Comparison of ENCODE assay signal across 8 mouse cellular contexts in genomic region chr8:87702051-87702521, GRCm38 (mm10).
DNase-seq lines count a peak whose midpoint lies in the region; ATAC-seq lines count a peak whose summit lies in the region.

No protein-coding gene starts in this region.

- H3K27me3 ChIP-seq in hindbrain, embryonic 15.5 days = no peaks in the 10 kb centered on the region

- no peaks in the 10 kb centered on the region for H3K9me3 ChIP-seq in hindbrain, embryonic 15.5 days

- H3K9ac ChIP-seq in hindbrain, embryonic 15.5 days = no peak overlapping the region

- no peaks in the 10 kb centered on the region for H3K36me3 ChIP-seq in hindbrain, embryonic 15.5 days

- DNase-seq in adrenal gland, postnatal 14 days = peak; percentile 14
- DNase-seq in adrenal gland, adult 18-20 months (ENCODE audit: low spot score in 2 of 2) = no peak
- DNase-seq in 3134 (ENCODE audit: extremely low read depth, insufficient read length, low spot score) = peak; percentile 78
- peak; percentile 56 for DNase-seq in fibroblast of lung, adult 2 months (ENCODE audit: low read depth)
- DNase-seq in skeletal muscle tissue, adult 2 months (ENCODE audit: low read depth, low spot score) = peak; percentile 50
- no peak for DNase-seq in urinary bladder, adult 18-20 months (ENCODE audit: low spot score in 2 of 2)

- peak; percentile 59 for ATAC-seq in hindbrain, embryonic 15.5 days (ENCODE audit: low FRiP score, low read depth)
- no peak for ATAC-seq in megakaryocyte-erythroid progenitor cell, adult 5-6 weeks (replicated peaks; ENCODE audit: low FRiP score, low TSS enrichment, poor library complexity, severe bottlenecking)

- H3K4me2 ChIP-seq in hindbrain, embryonic 15.5 days = 0 out of 2 replicates have a peak overlapping the region, but pooled peaks have one; percentile 26

- no peak overlapping the region for H3K4me3 ChIP-seq in hindbrain, embryonic 15.5 days

- 39% methylated on average over 8 of the region's 8 CpGs for WGBS in hindbrain, embryonic 15.5 days

- H3K4me1 ChIP-seq in hindbrain, embryonic 15.5 days (replicated peaks) = peaks cover 51% of the 10 kb centered on the region

- H3K27ac ChIP-seq in hindbrain, embryonic 15.5 days (replicated peaks) = peak overlapping the region; percentile 82

Comparison
In these comparisons a context has a peak if more than half of its experiments do, and no peak if none do; other contexts are left out.
1. DNase-seq: peak in adrenal gland, postnatal 14 days (single experiment), 3134 (single experiment), fibroblast of lung, adult 2 months (single experiment) and skeletal muscle tissue, adult 2 months (single experiment); none in adrenal gland, adult 18-20 months (0 of 2) and urinary bladder, adult 18-20 months (0 of 2).